Mouse (Mus musculus) stomach, postnatal 0 days (tissue): ENCODE data around the gene Gpx4.
"Not testable (repeated sequence)": the region's sequence is repeated elsewhere in the genome, so short reads cannot be mapped to it uniquely, and the experiment has no call there.

Experiments used
- CTCF ChIP-seq: IDR thresholded peaks from 2 replicates; pipeline ENCODE4 v1.5.1; 2016; ENCODE audit warnings: antibody characterized with exemption, low read depth, mild to moderate bottlenecking, moderate library complexity
- EP300 ChIP-seq: optimal IDR thresholded peaks from 2 replicates; pipeline ENCODE3; 2016; ENCODE audit warnings: antibody characterized with exemption

DNA sequence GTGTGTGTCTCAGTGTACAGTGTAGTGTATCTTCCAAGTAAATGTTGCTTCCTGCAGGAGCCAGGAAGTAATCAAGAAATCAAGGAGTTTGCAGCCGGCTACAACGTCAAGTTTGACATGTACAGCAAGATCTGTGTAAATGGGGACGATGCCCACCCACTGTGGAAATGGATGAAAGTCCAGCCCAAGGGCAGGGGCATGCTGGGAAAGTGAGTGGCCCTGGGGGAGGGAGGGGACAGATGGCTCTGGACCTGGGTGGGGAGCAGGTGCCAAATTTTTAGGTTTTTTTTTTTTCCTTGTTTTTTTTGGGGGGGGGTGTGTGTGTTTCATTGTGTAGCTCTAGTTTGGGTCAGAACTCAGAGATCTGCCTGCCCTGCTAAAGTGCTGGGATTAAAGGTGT lies 7.9 kb downstream of the Gpx4 start:
- TF ChIP-seq EP300, CTCF: not testable (repeated sequence)
